Mouse (Mus musculus) heart, embryonic 16.5 days (tissue): ENCODE data around the gene Vmo1. TPM values are rescaled to one million over a fixed set of nuclear protein-coding genes. Genes with fewer than 3 reads are reported as not detected.

Experiments used
- ATAC-seq: fragments of 200-750 bp; cut with Nextera tagmentation; replicated peaks from 2 replicates; pipeline ENCODE4 v1.8.0; 2017; ENCODE audit warnings: moderate number of reproducible peaks; ENCODE audit not compliant: insufficient read depth, low FRiP score; ENCODE audit errors: extremely low read depth
- H3K27ac ChIP-seq: fragments of 300-500 bp; sonication (generic); 2 replicates; pipeline ENCODE4 v1.5.1; 2014; ENCODE audit warnings: mild to moderate bottlenecking, low read length, control low read depth, moderate library complexity
- H3K27me3 ChIP-seq: fragments of 300-500 bp; sonication (generic); 2 replicates; pipeline ENCODE4 v1.6.1; 2014; ENCODE audit warnings: low read length, mixed read lengths; ENCODE audit not compliant: control insufficient read depth, insufficient read depth
- H3K36me3 ChIP-seq: fragments of 300-500 bp; sonication (generic); 2 replicates; pipeline ENCODE4 v1.6.1; 2014; ENCODE audit not compliant: control insufficient read depth, insufficient read depth
- H3K4me1 ChIP-seq: fragments of 300-500 bp; sonication (generic); 2 replicates; pipeline ENCODE4 v1.6.1; 2014; ENCODE audit warnings: low read length, mixed read lengths; ENCODE audit not compliant: control insufficient read depth, insufficient read depth
- H3K4me2 ChIP-seq: fragments of 300-500 bp; sonication (generic); 2 replicates; pipeline ENCODE4 v1.6.1; 2014; ENCODE audit warnings: low read depth, mild to moderate bottlenecking, control low read depth, low read length
- H3K4me3 ChIP-seq: fragments of 300-500 bp; sonication (generic); 2 replicates; pipeline ENCODE4 v1.5.1; 2014; ENCODE audit warnings: mild to moderate bottlenecking, control low read depth, low read length
- H3K9ac ChIP-seq: fragments of 300-500 bp; sonication (generic); 2 replicates; pipeline ENCODE4 v1.6.1; 2014; ENCODE audit warnings: low read length, control low read depth
- H3K9me3 ChIP-seq: fragments of 300-500 bp; sonication (generic); replicated peaks from 2 replicates; pipeline ENCODE4 v1.6.1; 2016; ENCODE audit warnings: low read length; ENCODE audit not compliant: control insufficient read depth
- WGBS: fragments of 180-500 bp; shearing (Covaris S2); extraction: QIAGEN DNeasy Blood & Tissue Kit; methylation state at CpG from one replicate; pipeline ENCODE4 v1.1.7; 2014; 5-methylcytosine and 5-hydroxymethylcytosine counted together
- polyA plus RNA-seq: library from polyadenylated mRNA; unstranded; fragments of >200 nt; fragmentation: Nextera tagmentation; extraction: Ambion mirVana; gene quantifications from 2 replicates; pipeline ENCODE4 v1.2.1, GENCODE M21; 2015

Gene Vmo1
- polyA plus RNA-seq, 1 experiment from 2014 or later: 1.3 TPM

DNA sequence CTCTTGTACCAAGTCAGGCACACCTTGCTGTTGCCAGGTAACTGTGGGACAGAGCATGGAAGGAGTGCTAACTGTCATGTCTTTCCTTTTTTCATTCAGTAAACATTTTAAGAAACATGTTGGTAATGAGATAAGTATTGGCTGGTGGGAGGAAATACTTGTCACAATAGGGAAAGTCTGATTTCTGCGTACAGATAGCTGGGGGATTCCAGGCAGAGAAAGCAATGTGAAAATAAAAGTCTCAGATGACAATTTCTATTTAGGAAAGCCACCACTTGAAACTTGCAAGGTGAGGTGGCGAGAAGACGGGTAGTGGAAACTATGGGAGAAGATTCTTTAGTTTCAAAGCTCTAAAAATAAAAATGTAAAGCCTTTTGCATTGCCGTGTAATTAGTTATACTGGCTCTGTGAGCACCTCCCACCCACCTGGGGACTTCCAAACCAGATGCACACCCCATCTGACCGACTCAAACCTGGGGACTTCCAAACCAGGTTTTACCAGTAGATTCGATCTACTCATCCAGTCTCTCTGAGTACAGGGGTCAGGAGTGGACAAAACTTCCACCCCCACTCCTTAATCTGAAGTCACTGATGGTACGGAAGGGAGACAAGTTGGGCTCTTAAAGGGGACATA, 1.6 kb downstream of the Vmo1 start:
- Histone ChIP-seq H3K27ac (no peak overlapping the region), H3K4me2 (no peak overlapping the region), H3K4me3 (no peak overlapping the region), H3K27me3 (peaks cover 14% of the 10 kb centered on the region), H3K36me3 (no peaks in the 10 kb centered on the region), H3K4me1 (0 out of 2 replicates have a peak, but pooled peaks cover 4% of the 10 kb centered on the region), H3K9ac (no peak overlapping the region), H3K9me3 (no peaks in the 10 kb centered on the region)
- WGBS: 67% methylated on average over 7 of the region's 7 CpGs
- ATAC-seq: no peak

DNA sequence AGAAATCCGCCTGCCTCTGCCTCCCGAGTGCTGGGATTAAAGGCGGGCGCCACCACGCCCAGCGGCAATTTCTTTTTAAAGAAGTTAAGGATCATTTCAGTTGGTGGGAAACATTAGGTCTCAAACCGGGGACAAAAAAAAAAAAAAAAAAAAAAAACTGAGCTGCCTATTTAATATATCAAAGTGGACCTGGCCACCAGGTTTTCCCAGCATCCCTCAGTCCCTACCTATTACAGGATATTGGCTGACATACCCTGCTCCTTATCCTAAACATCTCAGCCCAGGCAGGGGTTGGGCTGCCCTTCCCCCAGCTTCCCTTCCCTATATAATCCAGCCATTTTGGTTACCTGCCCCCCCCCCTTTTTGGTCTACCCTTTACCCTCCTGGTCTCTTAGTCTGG, 2.6 kb downstream of the Vmo1 start:
- 86% methylated on average over 7 of the region's 7 CpGs for WGBS
- no peak overlapping the region for H3K27ac ChIP-seq
- H3K9ac ChIP-seq: no peak overlapping the region
- no peak overlapping the region for H3K4me2 ChIP-seq
- H3K4me1 ChIP-seq: 0 out of 2 replicates have a peak, but pooled peaks cover 4% of the 10 kb centered on the region
- no peaks in the 10 kb centered on the region for H3K9me3 ChIP-seq
- H3K4me3 ChIP-seq: no peak overlapping the region
- peaks cover 14% of the 10 kb centered on the region for H3K27me3 ChIP-seq
- no peaks in the 10 kb centered on the region for H3K36me3 ChIP-seq
- ATAC-seq: no peak

DNA sequence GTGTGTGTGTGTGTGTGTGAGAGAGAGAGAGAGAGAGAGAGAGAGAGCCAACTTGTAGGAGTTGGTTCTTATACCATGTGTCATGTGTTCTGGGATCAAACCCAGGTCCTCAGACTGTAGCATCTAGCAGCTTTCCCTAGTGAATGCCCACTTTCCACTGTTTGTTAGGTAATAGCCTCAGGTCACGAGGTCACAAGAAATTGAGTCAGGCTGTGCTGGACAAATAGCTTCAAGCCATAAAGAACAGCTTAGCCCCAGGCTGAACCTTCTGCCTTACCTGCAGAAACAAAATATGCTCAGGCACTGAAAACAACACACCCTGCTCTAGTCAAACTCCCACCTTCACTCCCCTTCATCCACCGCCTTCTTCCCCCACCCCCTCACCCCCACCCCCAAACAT, 3.2 kb downstream of the Vmo1 start:
- Histone ChIP-seq H3K4me3 (no peak overlapping the region), H3K4me1 (0 out of 2 replicates have a peak, but pooled peaks cover 4% of the 10 kb centered on the region), H3K27ac (no peak overlapping the region), H3K9me3 (no peaks in the 10 kb centered on the region), H3K9ac (no peak overlapping the region), H3K36me3 (no peaks in the 10 kb centered on the region), H3K4me2 (no peak overlapping the region), H3K27me3 (peaks cover 14% of the 10 kb centered on the region)
- ATAC-seq: no peak
- 66% methylated on average over 2 of the region's 2 CpGs for WGBS

DNA sequence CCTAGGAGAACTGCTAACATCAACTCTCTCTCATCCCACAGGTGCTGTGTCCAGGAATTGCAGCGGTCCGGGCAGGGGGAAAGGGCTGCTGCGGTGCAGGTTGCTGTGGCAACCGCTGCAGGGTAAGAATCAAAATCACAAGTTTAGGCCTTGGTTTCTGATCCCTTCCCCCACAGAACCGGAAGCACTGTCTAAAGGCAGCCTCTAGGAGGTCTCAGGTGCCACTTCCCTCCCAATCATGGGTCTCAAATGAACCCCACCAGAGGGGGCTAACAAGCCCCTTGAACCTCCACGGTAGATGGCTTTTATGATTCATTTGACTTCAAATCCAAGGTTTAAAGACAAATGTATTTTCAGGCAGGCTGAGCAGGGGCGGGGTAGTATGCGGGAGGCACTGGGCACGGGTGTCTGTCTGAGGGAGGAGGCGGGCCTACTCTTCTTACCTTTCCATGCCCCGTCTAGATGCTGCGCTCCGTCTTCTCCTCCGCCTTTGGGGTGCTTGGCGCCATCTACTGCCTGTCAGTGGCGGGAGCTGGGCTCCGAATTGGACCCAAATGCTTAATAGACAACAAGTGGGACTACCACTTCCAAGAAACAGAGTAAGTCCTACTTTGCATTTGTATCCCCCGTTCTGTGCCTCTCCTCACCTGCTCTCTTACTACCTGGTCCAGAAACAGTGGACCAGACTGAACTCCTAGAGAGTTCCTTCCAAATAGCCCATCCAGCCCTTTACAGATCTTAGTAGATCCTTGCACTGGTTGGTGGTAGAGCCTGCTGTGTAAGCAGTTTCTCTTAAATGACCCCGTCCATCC, 4.5 kb downstream of the Vmo1 start:
- Histone ChIP-seq H3K36me3 (no peaks in the 10 kb centered on the region), H3K4me2 (0 out of 2 replicates have a peak overlapping the region, but pooled peaks have one; percentile 23), H3K27me3 (peaks cover 14% of the 10 kb centered on the region), H3K9ac (no peak overlapping the region), H3K27ac (no peak overlapping the region), H3K4me3 (no peak overlapping the region), H3K9me3 (no peaks in the 10 kb centered on the region), H3K4me1 (0 out of 2 replicates have a peak, but pooled peaks cover 4% of the 10 kb centered on the region)
- ATAC-seq: no peak
- WGBS: 11% methylated on average over 19 of the region's 19 CpGs

DNA sequence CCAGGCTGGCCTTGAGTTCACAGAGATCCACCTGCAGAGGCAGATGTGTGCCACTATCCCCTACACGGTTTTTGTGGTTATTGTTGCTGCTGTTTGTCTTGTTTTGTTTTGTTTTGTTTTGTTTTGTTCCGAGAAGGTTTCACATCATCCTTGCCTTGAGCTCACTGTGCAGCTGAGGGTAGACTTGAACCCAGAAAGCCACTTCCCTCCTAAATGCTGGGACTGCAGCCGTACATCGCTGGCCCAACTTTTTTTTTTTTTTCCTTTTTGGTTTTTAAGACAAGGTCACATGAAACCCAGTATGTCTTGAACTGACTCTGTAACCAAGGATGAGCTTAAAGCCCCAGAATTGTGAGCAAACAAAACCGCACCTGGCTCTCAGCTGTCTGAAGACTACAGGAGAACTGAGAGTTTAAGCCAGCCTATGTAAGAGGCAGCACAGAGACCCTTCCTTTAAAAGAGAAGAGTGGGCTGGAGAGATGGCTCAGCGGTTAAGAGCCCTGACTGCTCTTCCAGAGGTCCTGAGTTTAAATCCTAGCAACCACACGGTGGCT, 7.4 kb downstream of the Vmo1 start:
- no peak overlapping the region for H3K9ac ChIP-seq
- H3K27ac ChIP-seq: no peak overlapping the region
- no peaks in the 10 kb centered on the region for H3K9me3 ChIP-seq
- H3K4me3 ChIP-seq: no peak overlapping the region
- 0 out of 2 replicates have a peak, but pooled peaks cover 4% of the 10 kb centered on the region for H3K4me1 ChIP-seq
- no peaks in the 10 kb centered on the region for H3K36me3 ChIP-seq
- 61% methylated on average over 7 of the region's 7 CpGs for WGBS
- H3K4me2 ChIP-seq: no peak overlapping the region
- H3K27me3 ChIP-seq: peaks cover 14% of the 10 kb centered on the region
- no peak for ATAC-seq

DNA sequence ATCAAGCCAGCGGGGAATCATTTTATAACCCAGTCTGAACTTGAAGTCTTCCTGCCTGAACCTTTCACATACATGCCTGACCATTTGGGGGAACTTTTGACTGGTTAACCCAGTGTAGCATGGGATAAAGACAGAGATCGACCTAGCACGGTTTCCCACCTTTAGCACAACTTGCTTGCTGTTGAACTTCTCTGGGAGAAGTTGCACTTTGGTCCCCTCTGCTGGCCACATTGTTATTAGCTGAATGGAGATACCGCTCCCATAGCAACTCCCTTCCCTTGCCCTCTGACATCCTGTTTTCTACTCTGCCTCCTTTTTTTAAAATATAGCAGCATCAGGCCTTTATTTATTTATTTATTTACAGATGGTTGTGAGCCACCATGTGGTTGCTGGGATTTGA, 8.0 kb downstream of the Vmo1 start:
- ATAC-seq: peak; percentile 58
- no peaks in the 10 kb centered on the region for H3K36me3 ChIP-seq
- H3K27ac ChIP-seq: no peak overlapping the region
- no peak overlapping the region for H3K9ac ChIP-seq
- no peak overlapping the region for H3K4me3 ChIP-seq
- H3K4me1 ChIP-seq: 0 out of 2 replicates have a peak, but pooled peaks cover 4% of the 10 kb centered on the region
- no peaks in the 10 kb centered on the region for H3K9me3 ChIP-seq
- H3K4me2 ChIP-seq: no peak overlapping the region
- 23% methylated on average over 4 of the region's 4 CpGs for WGBS
- H3K27me3 ChIP-seq: peaks cover 14% of the 10 kb centered on the region

DNA sequence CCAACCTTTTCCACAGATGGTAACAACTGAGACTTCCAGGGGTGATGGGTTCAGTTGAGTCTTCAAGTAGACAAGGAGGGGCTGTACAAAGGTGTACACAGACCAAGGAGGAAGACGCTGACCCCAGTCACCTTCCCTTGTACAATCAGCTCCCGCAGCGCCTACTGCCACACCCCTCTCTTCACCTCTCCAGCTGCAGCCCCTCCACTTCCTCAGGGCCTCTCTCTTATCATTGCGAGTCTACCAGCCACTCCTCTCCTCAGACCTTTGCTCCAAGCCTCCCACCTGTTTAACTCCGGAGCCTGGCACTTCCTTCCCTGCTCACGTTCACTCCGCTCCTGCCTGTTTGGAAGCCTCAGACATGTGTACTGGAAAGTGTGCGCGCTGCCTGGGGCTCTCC, 9.4 kb downstream of the Vmo1 start, which contains the start of gene Tm4sf5:
Tm4sf5 (plus strand) TSS at position 275 of the 400 bp plus-strand sequence.
- H3K4me2 ChIP-seq: no peak within 1 kb of the TSS
- ATAC-seq: no peak
- 49% methylated on average over 9 of the region's 9 CpGs for WGBS

DNA sequence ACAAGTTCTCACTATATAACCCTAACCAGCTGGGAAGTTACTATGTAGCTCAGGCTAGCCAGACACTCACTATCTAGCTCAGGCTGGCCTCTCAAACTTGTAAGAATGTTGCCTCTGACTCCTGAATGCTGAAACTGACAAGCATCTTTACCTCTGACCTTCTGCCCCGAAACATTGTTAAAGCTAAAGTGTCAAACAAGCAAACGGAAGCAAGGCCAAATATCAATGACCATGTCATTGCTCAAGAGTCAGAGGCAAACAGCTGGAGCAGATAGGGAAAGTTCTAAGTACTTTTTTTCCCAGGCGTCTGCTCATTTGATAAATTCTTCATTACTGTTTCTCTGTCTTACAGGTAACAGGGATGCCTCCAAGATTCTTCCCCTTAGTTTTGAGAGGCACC, 12.4 kb downstream of the Vmo1 start:
- Histone ChIP-seq H3K27me3 (no peaks in the 10 kb centered on the region), H3K4me1 (no peaks in the 10 kb centered on the region), H3K9ac (no peak overlapping the region), H3K27ac (no peak overlapping the region), H3K36me3 (no peaks in the 10 kb centered on the region), H3K4me3 (no peak overlapping the region), H3K4me2 (no peak overlapping the region), H3K9me3 (no peaks in the 10 kb centered on the region)
- 43% methylated on average over 3 of the region's 3 CpGs for WGBS
- ATAC-seq: no peak

More for the DNA sequence above, 9.4 kb downstream of the Vmo1 start, which contains the start of gene Tm4sf5:
- H3K27me3 ChIP-seq: peaks cover 10% of the 10 kb centered on the region
- H3K4me3 ChIP-seq: no peak within 1 kb of the TSS
- no peak within 1 kb of the TSS for H3K9ac ChIP-seq
- no peaks in the 10 kb centered on the region for H3K36me3 ChIP-seq
- no peaks in the 10 kb centered on the region for H3K9me3 ChIP-seq
- 0 out of 2 replicates have a peak, but pooled peaks cover 4% of the 10 kb centered on the region for H3K4me1 ChIP-seq
- H3K27ac ChIP-seq: no peak within 1 kb of the TSS

DNA sequence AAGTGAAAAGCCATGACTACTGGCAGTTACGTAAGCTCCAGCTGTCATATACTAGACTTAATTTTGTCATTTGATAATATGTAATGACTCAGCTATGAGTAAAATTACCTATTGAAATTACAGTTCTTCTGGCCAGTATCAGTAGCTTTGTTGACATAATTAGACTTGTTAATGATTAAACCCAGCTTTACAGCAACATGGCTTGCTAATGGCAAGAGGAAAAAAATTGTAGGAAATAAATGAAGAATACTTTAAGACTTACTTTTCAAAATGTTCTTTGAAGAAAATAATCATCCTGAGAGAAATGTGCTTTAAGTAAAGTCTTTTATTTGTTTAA, 14.0 kb downstream of the Vmo1 start:
- Histone ChIP-seq H3K27me3 (no peaks in the 10 kb centered on the region), H3K4me1 (no peaks in the 10 kb centered on the region), H3K9ac (no peak overlapping the region), H3K4me2 (no peak overlapping the region), H3K4me3 (no peak overlapping the region), H3K36me3 (no peaks in the 10 kb centered on the region), H3K27ac (no peak overlapping the region), H3K9me3 (no peaks in the 10 kb centered on the region)
- 71% methylated on average over 1 of the region's 1 CpGs for WGBS
- ATAC-seq: no peak
